8 mouse cellular contexts compared by ENCODE assay signal in genomic region chr6:113079492-113079891, GRCm38 (mm10). TPM values are rescaled to one million over a fixed set of nuclear protein-coding genes. Genes with fewer than 3 reads are reported as not detected.
DNase-seq lines count a peak whose midpoint lies in the region; ATAC-seq lines count a peak whose summit lies in the region.

No protein-coding gene starts in this region.

- ATAC-seq in heart, embryonic 12.5 days (ENCODE audit: insufficient number of reproducible peaks, low FRiP score), result no peak
- ATAC-seq in stomach, embryonic 16.5 days (ENCODE audit: insufficient read depth, low FRiP score), result no peak

- WGBS in embryonic facial prominence, embryonic 10.5 days, result under 1% methylated on average over 3 of the region's 3 CpGs
- under 1% methylated on average over 3 of the region's 3 CpGs for WGBS in heart, embryonic 12.5 days
- 3% methylated on average over 3 of the region's 3 CpGs for WGBS in macrophage (ENCODE audit: missing documents)
- WGBS in stomach, embryonic 16.5 days, result 0% methylated on average over 3 of the region's 3 CpGs

- peak; percentile 23 for DNase-seq in urinary bladder, postnatal 14 days (ENCODE audit: low spot score)
- no peak for DNase-seq in urinary bladder, adult 2 months (ENCODE audit: low spot score)
- peak; percentile 67 for DNase-seq in embryonic facial prominence, embryonic 10.5 days (ENCODE audit: low spot score)
- peak; percentile 13 to 43 for DNase-seq in kidney, postnatal 36 days
- DNase-seq in thymus, adult 18-20 months, result no peak

- peak overlapping the region; percentile 75 for H3K4me2 ChIP-seq in heart, embryonic 12.5 days
- H3K4me2 ChIP-seq in stomach, embryonic 16.5 days (ENCODE audit: low read depth, low read length), result peak overlapping the region; percentile 75

- H3K4me1 ChIP-seq in embryonic facial prominence, embryonic 10.5 days, result peaks cover 54% of the 10 kb centered on the region
- peaks cover 22% of the 10 kb centered on the region for H3K4me1 ChIP-seq in heart, embryonic 12.5 days (replicated peaks)
- H3K4me1 ChIP-seq in stomach, embryonic 16.5 days (ENCODE audit: control insufficient read depth, insufficient read depth, low read length), result peaks cover 33% of the 10 kb centered on the region

- peaks cover 83% of the 10 kb centered on the region for H3K79me2 ChIP-seq in macrophage (ENCODE audit: inconsistent target)

- H3K27me3 ChIP-seq in embryonic facial prominence, embryonic 10.5 days (replicated peaks; ENCODE audit: low read depth, poor library complexity, severe bottlenecking), result no peaks in the 10 kb centered on the region
- no peaks in the 10 kb centered on the region for H3K27me3 ChIP-seq in heart, embryonic 12.5 days (replicated peaks)
- no peaks in the 10 kb centered on the region for H3K27me3 ChIP-seq in stomach, embryonic 16.5 days (ENCODE audit: control insufficient read depth, insufficient read depth, low read length)

- peak overlapping the region; percentile 74 for H3K9ac ChIP-seq in heart, embryonic 12.5 days
- H3K9ac ChIP-seq in stomach, embryonic 16.5 days (ENCODE audit: low read length), result peak overlapping the region; percentile 72

- peak overlapping the region; percentile 75 for H3K27ac ChIP-seq in embryonic facial prominence, embryonic 10.5 days (replicated peaks)
- peak overlapping the region; percentile 77 for H3K27ac ChIP-seq in heart, embryonic 12.5 days (ENCODE audit: poor library complexity, severe bottlenecking)
- H3K27ac ChIP-seq in macrophage, result peak overlapping the region; percentile 17; the same call in 1 of the 2 replicates
- peak overlapping the region; percentile 56 for H3K27ac ChIP-seq in stomach, embryonic 16.5 days (ENCODE audit: low read length)

- peak overlapping the region; percentile 96 for H3K4me3 ChIP-seq in embryonic facial prominence, embryonic 10.5 days
- peak overlapping the region; percentile 76 for H3K4me3 ChIP-seq in heart, embryonic 12.5 days
- peak overlapping the region; percentile 82 for H3K4me3 ChIP-seq in macrophage (ENCODE audit: inconsistent target)
- peak overlapping the region; percentile 98 for H3K4me3 ChIP-seq in stomach, embryonic 16.5 days (replicated peaks; ENCODE audit: low read length)

- H3K36me3 ChIP-seq in embryonic facial prominence, embryonic 10.5 days (replicated peaks), result peaks cover 3% of the 10 kb centered on the region; the same call in 1 of the 2 replicates
- no peaks in the 10 kb centered on the region for H3K36me3 ChIP-seq in heart, embryonic 12.5 days
- no peaks in the 10 kb centered on the region for H3K36me3 ChIP-seq in macrophage (ENCODE audit: inconsistent target)
- no peaks in the 10 kb centered on the region for H3K36me3 ChIP-seq in stomach, embryonic 16.5 days (ENCODE audit: control insufficient read depth, insufficient read depth, low read length)

- H3K9me3 ChIP-seq in embryonic facial prominence, embryonic 10.5 days, result no peaks in the 10 kb centered on the region
- H3K9me3 ChIP-seq in heart, embryonic 12.5 days (replicated peaks), result no peaks in the 10 kb centered on the region
- H3K9me3 ChIP-seq in stomach, embryonic 16.5 days (replicated peaks; ENCODE audit: control insufficient read depth, low read length), result no peaks in the 10 kb centered on the region

RNA-seq across cellular contexts. Expression of gene Setd5, which starts 2.3 kb away (rescaled TPM):
- polyA plus RNA-seq in urinary bladder, adult 2 months (2012; rRNA removed), result 41.4 and 49.9 TPM in 2 replicates
- polyA plus RNA-seq in embryonic facial prominence, embryonic 10.5 days (2016; fragmentation: Nextera tagmentation; extraction: Ambion mirVana), result 85.8 and 90.1 TPM in 2 replicates
- polyA plus RNA-seq in heart, embryonic 12.5 days (2016; fragmentation: Nextera tagmentation; extraction: Ambion mirVana), result 61.0 and 62.9 TPM in 2 replicates
- total RNA-seq in macrophage (2018; cell fraction: chromatin; rRNA removed), result 100 to 1,000 TPM; 348 to 591 (median 473) TPM
- total RNA-seq in macrophage (2018; cell fraction: cytosol; rRNA removed), result 10 to 100 TPM; 36.6 to 74.0 (median 48.2) TPM
- 100 to 1,000 TPM; 204 to 350 (median 274) TPM for total RNA-seq in macrophage (2018; cell fraction: nucleus; rRNA removed)
- polyA plus RNA-seq in macrophage (2018), result 27.9 to 33.4 TPM (median 30.4 TPM) in 3 replicates
- 65.6 and 66.3 TPM in 2 replicates for polyA plus RNA-seq in stomach, embryonic 16.5 days (2015; fragmentation: Nextera tagmentation; extraction: Ambion mirVana)

RNA-seq across cellular contexts. Expression of gene Thumpd3, which starts 33.5 kb away (rescaled TPM):
- 25.3 and 27.2 TPM in 2 replicates for polyA plus RNA-seq in urinary bladder, adult 2 months (2012; rRNA removed)
- 65.8 and 66.2 TPM in 2 replicates for polyA plus RNA-seq in embryonic facial prominence, embryonic 10.5 days (2016; fragmentation: Nextera tagmentation; extraction: Ambion mirVana)
- 41.5 and 46.5 TPM in 2 replicates for polyA plus RNA-seq in heart, embryonic 12.5 days (2016; fragmentation: Nextera tagmentation; extraction: Ambion mirVana)
- 100 to 1,000 TPM in 7 of 26 experiments, 10 to 100 TPM in 19; 33.1 to 122 (median 72.7) TPM for total RNA-seq in macrophage (2018; cell fraction: chromatin; rRNA removed)
- total RNA-seq in macrophage (2018; cell fraction: cytosol; rRNA removed), result 10 to 100 TPM; 20.9 to 50.2 (median 38.7) TPM
- total RNA-seq in macrophage (2018; cell fraction: nucleus; rRNA removed), result 100 to 1,000 TPM in 3 of 26 experiments, 10 to 100 TPM in 23; 27.5 to 104 (median 53.4) TPM
- polyA plus RNA-seq in macrophage (2018), result 41.1 to 75.6 TPM (median 49.0 TPM) in 3 replicates
- 49.7 and 51.0 TPM in 2 replicates for polyA plus RNA-seq in stomach, embryonic 16.5 days (2015; fragmentation: Nextera tagmentation; extraction: Ambion mirVana)

Comparison
In these comparisons a context has a peak if more than half of its experiments do, and no peak if none do; other contexts are left out.
1. DNase-seq: peak in urinary bladder, postnatal 14 days (single experiment), embryonic facial prominence, embryonic 10.5 days (single experiment) and kidney, postnatal 36 days (2 of 2); none in urinary bladder, adult 2 months (single experiment) and thymus, adult 18-20 months (0 of 2).
2. H3K27ac ChIP-seq: peak in every context shown above with its lines; median percentile 77 in heart, embryonic 12.5 days; 75 in embryonic facial prominence, embryonic 10.5 days; 56 in stomach, embryonic 16.5 days; 17 in macrophage.
3. Peak in every context shown above with its lines, with median percentiles within 50 percentile points of each other: H3K4me3 ChIP-seq.